Mouse (Mus musculus) lung, embryonic 16.5 days (tissue): ENCODE results near the gene Ctcf. TPM values are rescaled to one million over a fixed set of nuclear protein-coding genes. Genes with fewer than 3 reads are reported as not detected.

Experiments used
- ATAC-seq: fragments of 200-750 bp; cut with Nextera tagmentation; 2 replicates; pipeline ENCODE4 v1.8.0; 2017; ENCODE audit warnings: low read depth, mild to moderate bottlenecking, moderate library complexity
- H3K27ac ChIP-seq: fragments of 300-500 bp; sonication (generic); 2 replicates; pipeline ENCODE4 v1.5.1; 2014; ENCODE audit warnings: mild to moderate bottlenecking, control low read depth, low read length
- H3K27me3 ChIP-seq: fragments of 300-500 bp; sonication (generic); 2 replicates; pipeline ENCODE4 v1.6.1; 2014; ENCODE audit warnings: low read depth, low read length, mixed read lengths; ENCODE audit not compliant: control insufficient read depth, insufficient read depth
- H3K36me3 ChIP-seq: fragments of 300-500 bp; sonication (generic); 2 replicates; pipeline ENCODE4 v1.6.1; 2014; ENCODE audit warnings: low read length; ENCODE audit not compliant: control insufficient read depth, insufficient read depth
- H3K4me1 ChIP-seq: fragments of 300-500 bp; sonication (generic); replicated peaks from 2 replicates; pipeline ENCODE4 v1.6.1; 2014; ENCODE audit warnings: low read length, mixed read lengths; ENCODE audit not compliant: control insufficient read depth, insufficient read depth
- H3K4me2 ChIP-seq: fragments of 300-500 bp; sonication (generic); 2 replicates; pipeline ENCODE4 v1.6.1; 2014; ENCODE audit warnings: low read depth, low read length, control low read depth
- H3K4me3 ChIP-seq: fragments of 300-500 bp; sonication (generic); 2 replicates; pipeline ENCODE4 v1.5.1; 2014; ENCODE audit warnings: mild to moderate bottlenecking, low read length, control low read depth
- H3K9ac ChIP-seq: fragments of 300-500 bp; sonication (generic); 2 replicates; pipeline ENCODE4 v1.6.1; 2014; ENCODE audit warnings: low read length, control low read depth
- H3K9me3 ChIP-seq: fragments of 300-500 bp; sonication (generic); 2 replicates; pipeline ENCODE4 v1.6.1; 2016; ENCODE audit warnings: low read length; ENCODE audit not compliant: control insufficient read depth
- WGBS: fragments of 180-500 bp; shearing (Covaris S2); extraction: QIAGEN DNeasy Blood & Tissue Kit; methylation state at CpG from one replicate; pipeline ENCODE4 v1.1.7; 2014; 5-methylcytosine and 5-hydroxymethylcytosine counted together
- polyA plus RNA-seq: library from polyadenylated mRNA; unstranded; fragments of >200 nt; fragmentation: Nextera tagmentation; extraction: Ambion mirVana; gene quantifications from 2 replicates; pipeline ENCODE4 v1.2.1, GENCODE M21; 2015

The Ctcf gene
- polyA plus RNA-seq, 1 experiment from 2014 or later, result 116 TPM

GRCm38 (mm10) chr8:105692449-105693182 lies 56.2 kb downstream of the Ctcf start:
- Histone ChIP-seq H3K27ac (no peak overlapping the region), H3K4me1 (peaks cover 9% of the 10 kb centered on the region), H3K36me3 (peaks cover 2% of the 10 kb centered on the region; the same call in 1 of the 2 replicates), H3K4me2 (no peak overlapping the region), H3K27me3 (peaks cover 3% of the 10 kb centered on the region), H3K9ac (no peak overlapping the region), H3K4me3 (no peak overlapping the region), H3K9me3 (no peaks in the 10 kb centered on the region)
- ATAC-seq, result no peak
- WGBS, result 86% methylated on average over 11 of the region's 11 CpGs

- peaks cover 3% of the 10 kb centered on the region for H3K27me3 ChIP-seq
- peak; percentile 63; the same call in 1 of the 2 replicates for ATAC-seq
- no peak overlapping the region for H3K27ac ChIP-seq
- H3K4me1 ChIP-seq, result peaks cover 9% of the 10 kb centered on the region
- H3K4me2 ChIP-seq, result peak overlapping the region; percentile 97
- H3K4me3 ChIP-seq, result peak overlapping the region; percentile 52
- peaks cover 7% of the 10 kb centered on the region for H3K36me3 ChIP-seq
- H3K9me3 ChIP-seq, result no peaks in the 10 kb centered on the region
- peak overlapping the region; percentile 61 for H3K9ac ChIP-seq
- WGBS, result 3% methylated on average over 19 of the region's 30 CpGs
These were observed 57.3 kb downstream of the Ctcf start for GRCm38 (mm10) chr8:105693648-105694047.

GRCm38 (mm10) chr8:105694051-105694799 lies 57.9 kb downstream of the Ctcf start:
- Histone ChIP-seq H3K36me3 (peaks cover 7% of the 10 kb centered on the region), H3K4me1 (peaks cover 9% of the 10 kb centered on the region), H3K4me2 (peak overlapping the region; percentile 97), H3K4me3 (peak overlapping the region; percentile 52), H3K9me3 (no peaks in the 10 kb centered on the region), H3K27ac (no peak overlapping the region), H3K27me3 (peaks cover 3% of the 10 kb centered on the region), H3K9ac (peak overlapping the region; percentile 61)
- ATAC-seq, result no peak
- 8% methylated on average over 40 of the region's 40 CpGs for WGBS

- Histone ChIP-seq H3K9ac (no peak overlapping the region), H3K4me1 (peaks cover 17% of the 10 kb centered on the region), H3K36me3 (peaks cover 7% of the 10 kb centered on the region), H3K27ac (no peak overlapping the region), H3K27me3 (peaks cover 3% of the 10 kb centered on the region), H3K4me3 (no peak overlapping the region), H3K9me3 (no peaks in the 10 kb centered on the region), H3K4me2 (no peak overlapping the region)
- ATAC-seq, result no peak
- WGBS, result 68% methylated on average over 30 of the region's 30 CpGs
These were observed 58.9 kb downstream of the Ctcf start for GRCm38 (mm10) chr8:105695080-105695780.

GRCm38 (mm10) chr8:105697196-105697780 lies 60.9 kb downstream of the Ctcf start:
- peaks cover 7% of the 10 kb centered on the region for H3K36me3 ChIP-seq
- peaks cover 3% of the 10 kb centered on the region for H3K27me3 ChIP-seq
- no peak for ATAC-seq
- no peak overlapping the region for H3K4me3 ChIP-seq
- no peak overlapping the region for H3K27ac ChIP-seq
- 84% methylated on average over 17 of the region's 17 CpGs for WGBS
- H3K4me2 ChIP-seq, result no peak overlapping the region
- H3K9ac ChIP-seq, result no peak overlapping the region
- peaks cover 24% of the 10 kb centered on the region for H3K4me1 ChIP-seq
- no peaks in the 10 kb centered on the region for H3K9me3 ChIP-seq

GRCm38 (mm10) chr8:105698734-105699133 lies 62.4 kb downstream of the Ctcf start:
- peaks cover 22% of the 10 kb centered on the region for H3K4me1 ChIP-seq
- ATAC-seq, result no peak
- H3K27me3 ChIP-seq, result peaks cover 3% of the 10 kb centered on the region
- H3K4me3 ChIP-seq, result no peak overlapping the region
- H3K4me2 ChIP-seq, result no peak overlapping the region
- no peaks in the 10 kb centered on the region for H3K9me3 ChIP-seq
- no peak overlapping the region for H3K9ac ChIP-seq
- H3K27ac ChIP-seq, result no peak overlapping the region
- WGBS, result 94% methylated on average over 5 of the region's 5 CpGs
- H3K36me3 ChIP-seq, result peaks cover 7% of the 10 kb centered on the region

- Histone ChIP-seq H3K36me3 (peaks cover 11% of the 10 kb centered on the region), H3K4me2 (peak overlapping the region; percentile 93), H3K9ac (peak overlapping the region; percentile 77), H3K4me3 (peak overlapping the region; percentile 83), H3K4me1 (peaks cover 15% of the 10 kb centered on the region), H3K27ac (no peak overlapping the region), H3K9me3 (no peaks in the 10 kb centered on the region), H3K27me3 (no peaks in the 10 kb centered on the region)
- ATAC-seq, result no peak
- WGBS, result 82% methylated on average over 11 of the region's 11 CpGs
These were observed 63.3 kb downstream of the Ctcf start for GRCm38 (mm10) chr8:105699488-105700215.

GRCm38 (mm10) chr8:105700566-105700965 lies 64.2 kb downstream of the Ctcf start:
- no peaks in the 10 kb centered on the region for H3K27me3 ChIP-seq
- H3K9ac ChIP-seq, result peak overlapping the region; percentile 77
- H3K27ac ChIP-seq, result peak overlapping the region; percentile 94
- H3K4me2 ChIP-seq, result peak overlapping the region; percentile 93
- H3K4me1 ChIP-seq, result peaks cover 15% of the 10 kb centered on the region
- ATAC-seq, result peak; percentile 62
- no peaks in the 10 kb centered on the region for H3K9me3 ChIP-seq
- H3K4me3 ChIP-seq, result peak overlapping the region; percentile 83
- H3K36me3 ChIP-seq, result peaks cover 11% of the 10 kb centered on the region
- under 1% methylated on average over 21 of the region's 21 CpGs for WGBS
